Mouse (Mus musculus) heart, adult 2 months (tissue): Measurements from ENCODE around the gene Aldh1b1. TPM values are rescaled to one million over a fixed set of nuclear protein-coding genes. Genes with fewer than 3 reads are reported as not detected.
A peak's percentile ranks its signal among the peaks of the same experiment; 100 is the strongest.

ENCODE experiments used
- DNase-seq, 2 experiments: peaks; one replicate each; pipeline ENCODE4 v3.0.0; 2021
- H3K27ac ChIP-seq: fragments of 200-600 bp; 2 replicates; pipeline ENCODE4 v1.8.1; 2022
- H3K27me3 ChIP-seq: fragments of 200-500 bp; 2 replicates; pipeline ENCODE4 v1.6.1; 2012; ENCODE audit warnings: mild to moderate bottlenecking, low read length, inconsistent platforms, mixed read lengths; ENCODE audit not compliant: control insufficient read depth, insufficient read depth
- H3K36me3 ChIP-seq: fragments of 200-500 bp; 2 replicates; pipeline ENCODE4 v1.6.1; 2012; ENCODE audit warnings: low read length, inconsistent platforms; ENCODE audit not compliant: control insufficient read depth, insufficient read depth
- H3K4me1 ChIP-seq: fragments of 200-500 bp; 2 replicates; pipeline ENCODE4 v1.6.1; 2011; ENCODE audit warnings: low read length; ENCODE audit not compliant: control insufficient read depth, insufficient read depth
- H3K4me3 ChIP-seq: fragments of 200-600 bp; 2 replicates; pipeline ENCODE4 v1.8.1; 2022
- H3K79me2 ChIP-seq: fragments of 200-500 bp; replicated peaks from 2 replicates; pipeline ENCODE4 v1.6.1; 2012; ENCODE audit warnings: mild to moderate bottlenecking, inconsistent platforms, low read length, moderate library complexity, mixed read lengths; ENCODE audit not compliant: control insufficient read depth, insufficient read depth
- H3K9ac ChIP-seq: fragments of 200-500 bp; 2 replicates; pipeline ENCODE4 v1.6.1; 2012; ENCODE audit warnings: low read depth, mild to moderate bottlenecking, control low read depth, inconsistent platforms, low read length, mixed read lengths
- CTCF ChIP-seq: fragments of 200-600 bp; IDR thresholded peaks from 2 replicates; pipeline ENCODE4 v1.8.1; 2022; ENCODE audit warnings: antibody characterized with exemption, mild to moderate bottlenecking, moderate library complexity
- EP300 ChIP-seq: fragments of 200-500 bp; IDR thresholded peaks from 2 replicates; pipeline ENCODE4 v1.6.1; 2011; ENCODE audit warnings: low read depth, low read length, control low read depth; ENCODE audit not compliant: insufficient read depth
- POLR2A ChIP-seq: fragments of 200-500 bp; IDR thresholded peaks from 2 replicates; pipeline ENCODE4 v1.6.1; 2011; ENCODE audit warnings: mild to moderate bottlenecking, low read depth, low read length, control low read depth; ENCODE audit not compliant: insufficient read depth
- WGBS: fragments of 180-500 bp; shearing (Covaris S2); methylation state at CpG from one replicate; pipeline ENCODE4 v1.1.7; 2018; 5-methylcytosine and 5-hydroxymethylcytosine counted together
- intact Hi-C: fragments of 180-260 bp; cut with DNase I; formaldehyde crosslinking; loops from one replicate; pipeline ENCODE4 v1.15.1; 2025
- polyA plus RNA-seq: library from polyadenylated mRNA; depleted of rRNA; stranded (reverse); fragments of >200 nt; gene quantifications from 2 replicates; pipeline ENCODE4 v1.2.3, GENCODE M21; 2012
- total RNA-seq, 2 experiments: library from RNA; stranded (reverse); gene quantifications; 2 replicates each; pipeline ENCODE4 v1.2.3; 2021

The Aldh1b1 gene
- total and polyA plus RNA-seq, 3 experiments = 12.3 to 18.9 (median 12.7) TPM

- peaks cover 5% of the 10 kb centered on the region for H3K4me1 ChIP-seq
- DNase-seq = peak in 1 of 2 experiments; percentile 47
Observed at GRCm38 (mm10) chr4:45819208-45819931, 20.5 kb downstream of the Aldh1b1 start.

GRCm38 (mm10) chr4:45820074-45820830 is 21.4 kb downstream of the Aldh1b1 start:
- peak; percentile 81 for TF ChIP-seq CTCF
- no peak for TF ChIP-seq POLR2A
- TF ChIP-seq EP300 = no peak
- H3K79me2 ChIP-seq = no peaks in the 10 kb centered on the region
- H3K27me3 ChIP-seq = 0 out of 2 replicates have a peak, but pooled peaks cover 2% of the 10 kb centered on the region
- peak; percentile 39 to 53 for DNase-seq
- no peaks in the 10 kb centered on the region for H3K36me3 ChIP-seq
- H3K27ac ChIP-seq = peak overlapping the region; percentile 47
- H3K9ac ChIP-seq = no peak overlapping the region
- no peak overlapping the region for H3K4me3 ChIP-seq
- peaks cover 5% of the 10 kb centered on the region for H3K4me1 ChIP-seq
- 22% methylated on average over 8 of the region's 8 CpGs for WGBS
- intact Hi-C loops = no loop called here

More at GRCm38 (mm10) chr4:45819208-45819931, 20.5 kb downstream of the Aldh1b1 start:
- intact Hi-C loops = no loop called here
- Histone ChIP-seq H3K27ac (peak overlapping the region; percentile 47), H3K79me2 (no peaks in the 10 kb centered on the region), H3K4me3 (peak overlapping the region; percentile 35), H3K9ac (peak overlapping the region; percentile 47), H3K27me3 (no peaks in the 10 kb centered on the region), H3K36me3 (no peaks in the 10 kb centered on the region)
- TF ChIP-seq EP300 (no peak), CTCF (no peak), POLR2A (no peak)
- WGBS = under 1% methylated on average over 17 of the region's 17 CpGs

- no peak overlapping the region for H3K27ac ChIP-seq
- 64% methylated on average over 3 of the region's 3 CpGs for WGBS
- TF ChIP-seq EP300 (no peak), POLR2A (no peak), CTCF (no peak)
- no peaks in the 10 kb centered on the region for H3K36me3 ChIP-seq
- no peaks in the 10 kb centered on the region for H3K79me2 ChIP-seq
- no peak overlapping the region for H3K9ac ChIP-seq
- intact Hi-C loops = no loop called here
- no peak for DNase-seq
- H3K27me3 ChIP-seq = peaks cover 6% of the 10 kb centered on the region; the same call in 1 of the 2 replicates
- peaks cover 5% of the 10 kb centered on the region for H3K4me1 ChIP-seq
- H3K4me3 ChIP-seq = no peak overlapping the region
Observed at GRCm38 (mm10) chr4:45821995-45822394, 23.2 kb downstream of the Aldh1b1 start.

- no peak overlapping the region for H3K9ac ChIP-seq
- H3K4me1 ChIP-seq = peaks cover 5% of the 10 kb centered on the region
- H3K79me2 ChIP-seq = no peaks in the 10 kb centered on the region
- intact Hi-C loops = no loop called here
- DNase-seq = no peak
- WGBS = 51% methylated on average over 11 of the region's 11 CpGs
- H3K36me3 ChIP-seq = no peaks in the 10 kb centered on the region
- no peak overlapping the region for H3K4me3 ChIP-seq
- TF ChIP-seq CTCF (no peak), POLR2A (no peak), EP300 (no peak)
- H3K27me3 ChIP-seq = peaks cover 6% of the 10 kb centered on the region; the same call in 1 of the 2 replicates
- no peak overlapping the region for H3K27ac ChIP-seq
Observed at GRCm38 (mm10) chr4:45822781-45823575, 24.2 kb downstream of the Aldh1b1 start.

- Histone ChIP-seq H3K9ac (no peak overlapping the region), H3K36me3 (no peaks in the 10 kb centered on the region), H3K27ac (no peak overlapping the region), H3K79me2 (no peaks in the 10 kb centered on the region), H3K27me3 (peaks cover 6% of the 10 kb centered on the region; the same call in 1 of the 2 replicates), H3K4me3 (no peak overlapping the region), H3K4me1 (peaks cover 5% of the 10 kb centered on the region)
- no peak for TF ChIP-seq POLR2A
- TF ChIP-seq CTCF = no peak
- TF ChIP-seq EP300 = no peak
- 29% methylated on average over 10 of the region's 10 CpGs for WGBS
- intact Hi-C loops = no loop called here
- no peak for DNase-seq
Observed at GRCm38 (mm10) chr4:45824049-45824760, 25.4 kb downstream of the Aldh1b1 start.
